Mouse (Mus musculus) stomach, embryonic 16.5 days (tissue): Measurements from ENCODE around the gene Gm45062. TPM values are rescaled to one million over a fixed set of nuclear protein-coding genes. Genes with fewer than 3 reads are reported as not detected.
"Not testable (repeated sequence)": the region's sequence is repeated elsewhere in the genome, so short reads cannot be mapped to it uniquely, and the experiment has no call there.

Source experiments
- ATAC-seq: fragments of 200-750 bp; cut with Nextera tagmentation; 2 replicates; pipeline ENCODE4 v1.8.0; 2017; ENCODE audit warnings: moderate number of reproducible peaks, moderate TSS enrichment; ENCODE audit not compliant: insufficient read depth, low FRiP score
- H3K27ac ChIP-seq: fragments of 300-500 bp; sonication (generic); 2 replicates; pipeline ENCODE4 v1.5.1; 2014; ENCODE audit warnings: low read length
- H3K27me3 ChIP-seq: fragments of 300-500 bp; sonication (generic); 2 replicates; pipeline ENCODE4 v1.6.1; 2014; ENCODE audit warnings: low read length, control low read depth, mixed read lengths; ENCODE audit not compliant: control insufficient read depth, insufficient read depth
- H3K36me3 ChIP-seq: fragments of 300-500 bp; sonication (generic); 2 replicates; pipeline ENCODE4 v1.6.1; 2014; ENCODE audit warnings: low read length; ENCODE audit not compliant: control insufficient read depth, insufficient read depth
- H3K4me1 ChIP-seq: fragments of 300-500 bp; sonication (generic); 2 replicates; pipeline ENCODE4 v1.6.1; 2014; ENCODE audit warnings: low read length, control low read depth, mixed read lengths; ENCODE audit not compliant: control insufficient read depth, insufficient read depth
- H3K4me2 ChIP-seq: fragments of 300-500 bp; sonication (generic); 2 replicates; pipeline ENCODE4 v1.6.1; 2014; ENCODE audit warnings: low read depth, low read length, mixed read lengths
- H3K4me3 ChIP-seq: fragments of 300-500 bp; sonication (generic); replicated peaks from 2 replicates; pipeline ENCODE4 v1.5.1; 2014; ENCODE audit warnings: mild to moderate bottlenecking, low read length
- H3K9ac ChIP-seq: fragments of 300-500 bp; sonication (generic); 2 replicates; pipeline ENCODE4 v1.6.1; 2014; ENCODE audit warnings: low read length
- H3K9me3 ChIP-seq: fragments of 300-500 bp; sonication (generic); replicated peaks from 2 replicates; pipeline ENCODE4 v1.6.1; 2016; ENCODE audit warnings: low read length, control low read depth; ENCODE audit not compliant: control insufficient read depth
- WGBS: fragments of 180-500 bp; shearing (Covaris S2); extraction: QIAGEN DNeasy Blood & Tissue Kit; methylation state at CpG from one replicate; pipeline ENCODE4 v1.1.7; 2014; 5-methylcytosine and 5-hydroxymethylcytosine counted together
- polyA plus RNA-seq: library from polyadenylated mRNA; unstranded; fragments of >200 nt; fragmentation: Nextera tagmentation; extraction: Ambion mirVana; gene quantifications from 2 replicates; pipeline ENCODE4 v1.2.1, GENCODE M21; 2015

The Gm45062 gene
- polyA plus RNA-seq, 1 experiment from 2014 or later = 12.2 TPM

- 80% methylated on average over 5 of the region's 5 CpGs for WGBS
- H3K27ac ChIP-seq = no peak overlapping the region
- no peak for ATAC-seq
Observed at GRCm38 (mm10) chr6:8524717-8525116, 265.5 kb downstream of the Gm45062 start.

GRCm38 (mm10) chr6:8531104-8531894 is 272.0 kb downstream of the Gm45062 start:
- 58% methylated on average over 4 of the region's 4 CpGs for WGBS
- Histone ChIP-seq H3K9ac (no peak overlapping the region), H3K36me3 (no peaks in the 10 kb centered on the region), H3K4me2 (no peak overlapping the region), H3K4me1 (no peaks in the 10 kb centered on the region), H3K9me3 (no peaks in the 10 kb centered on the region), H3K27me3 (no peaks in the 10 kb centered on the region), H3K4me3 (no peak overlapping the region), H3K27ac (no peak overlapping the region)
- no peak for ATAC-seq

More at GRCm38 (mm10) chr6:8524717-8525116, 265.5 kb downstream of the Gm45062 start:
- H3K9ac ChIP-seq = no peak overlapping the region
- no peaks in the 10 kb centered on the region for H3K27me3 ChIP-seq
- no peaks in the 10 kb centered on the region for H3K9me3 ChIP-seq
- H3K4me1 ChIP-seq = no peaks in the 10 kb centered on the region
- no peak overlapping the region for H3K4me3 ChIP-seq
- no peak overlapping the region for H3K4me2 ChIP-seq
- H3K36me3 ChIP-seq = no peaks in the 10 kb centered on the region

GRCm38 (mm10) chr6:8536944-8537343 is 277.7 kb downstream of the Gm45062 start:
- H3K36me3 ChIP-seq = no peaks in the 10 kb centered on the region
- no peaks in the 10 kb centered on the region for H3K27me3 ChIP-seq
- H3K9me3 ChIP-seq = no peaks in the 10 kb centered on the region
- no peak overlapping the region for H3K9ac ChIP-seq
- WGBS = 81% methylated on average over 2 of the region's 2 CpGs
- H3K4me3 ChIP-seq = no peak overlapping the region
- ATAC-seq = no peak
- no peaks in the 10 kb centered on the region for H3K4me1 ChIP-seq
- no peak overlapping the region for H3K27ac ChIP-seq
- H3K4me2 ChIP-seq = no peak overlapping the region

- not testable (repeated sequence) for H3K27me3 ChIP-seq, ATAC-seq, H3K4me2 ChIP-seq, H3K27ac ChIP-seq, H3K4me1 ChIP-seq, H3K9ac ChIP-seq, H3K4me3 ChIP-seq, H3K9me3 ChIP-seq, H3K36me3 ChIP-seq
- WGBS = 96% methylated on average over 3 of the region's 4 CpGs
Observed at GRCm38 (mm10) chr6:8541531-8541930, 282.3 kb downstream of the Gm45062 start.

- Histone ChIP-seq H3K4me2 (no peak overlapping the region), H3K27me3 (no peaks in the 10 kb centered on the region), H3K36me3 (no peaks in the 10 kb centered on the region), H3K9me3 (no peaks in the 10 kb centered on the region), H3K9ac (no peak overlapping the region), H3K27ac (no peak overlapping the region), H3K4me1 (no peaks in the 10 kb centered on the region), H3K4me3 (no peak overlapping the region)
- 94% methylated on average over 5 of the region's 5 CpGs for WGBS
- no peak for ATAC-seq
Observed at GRCm38 (mm10) chr6:8544822-8545221, 285.6 kb downstream of the Gm45062 start.

GRCm38 (mm10) chr6:8545780-8546179 is 286.5 kb downstream of the Gm45062 start:
- H3K4me1 ChIP-seq = no peaks in the 10 kb centered on the region
- H3K9ac ChIP-seq = no peak overlapping the region
- H3K9me3 ChIP-seq = no peaks in the 10 kb centered on the region
- no peak overlapping the region for H3K4me2 ChIP-seq
- no peak overlapping the region for H3K27ac ChIP-seq
- no peaks in the 10 kb centered on the region for H3K27me3 ChIP-seq
- H3K4me3 ChIP-seq = no peak overlapping the region
- no peaks in the 10 kb centered on the region for H3K36me3 ChIP-seq
- 92% methylated on average over 7 of the region's 7 CpGs for WGBS
- ATAC-seq = no peak

GRCm38 (mm10) chr6:8551155-8551554 is 291.9 kb downstream of the Gm45062 start:
- Histone ChIP-seq H3K9ac (no peak overlapping the region), H3K27ac (no peak overlapping the region), H3K9me3 (no peaks in the 10 kb centered on the region), H3K27me3 (no peaks in the 10 kb centered on the region), H3K36me3 (peaks cover 6% of the 10 kb centered on the region; the same call in 1 of the 2 replicates), H3K4me3 (no peak overlapping the region), H3K4me1 (no peaks in the 10 kb centered on the region), H3K4me2 (no peak overlapping the region)
- WGBS = 89% methylated on average over 2 of the region's 2 CpGs
- no peak for ATAC-seq

- H3K9ac ChIP-seq = no peak overlapping the region
- no peak for ATAC-seq
- H3K36me3 ChIP-seq = peaks cover 6% of the 10 kb centered on the region; the same call in 1 of the 2 replicates
- H3K4me1 ChIP-seq = no peaks in the 10 kb centered on the region
- H3K4me3 ChIP-seq = no peak overlapping the region
- 89% methylated on average over 5 of the region's 5 CpGs for whole genome bisulfite sequencing
- no peak overlapping the region for H3K27ac ChIP-seq
- no peaks in the 10 kb centered on the region for H3K27me3 ChIP-seq
- H3K4me2 ChIP-seq = no peak overlapping the region
- no peaks in the 10 kb centered on the region for H3K9me3 ChIP-seq
Observed at GRCm38 (mm10) chr6:8556849-8557571, 297.8 kb downstream of the Gm45062 start.

GRCm38 (mm10) chr6:8560682-8561081 is 301.4 kb downstream of the Gm45062 start:
- ATAC-seq = no peak
- Histone ChIP-seq H3K36me3 (no peaks in the 10 kb centered on the region; the same call in 1 of the 2 replicates), H3K4me1 (no peaks in the 10 kb centered on the region), H3K27me3 (no peaks in the 10 kb centered on the region), H3K4me2 (no peak overlapping the region), H3K4me3 (no peak overlapping the region), H3K9ac (no peak overlapping the region), H3K9me3 (no peaks in the 10 kb centered on the region), H3K27ac (no peak overlapping the region)
- 83% methylated on average over 2 of the region's 2 CpGs for WGBS
